Mouse (Mus musculus): ENCODE measurements around the gene Prss57.

Prss57 gene

DNA sequence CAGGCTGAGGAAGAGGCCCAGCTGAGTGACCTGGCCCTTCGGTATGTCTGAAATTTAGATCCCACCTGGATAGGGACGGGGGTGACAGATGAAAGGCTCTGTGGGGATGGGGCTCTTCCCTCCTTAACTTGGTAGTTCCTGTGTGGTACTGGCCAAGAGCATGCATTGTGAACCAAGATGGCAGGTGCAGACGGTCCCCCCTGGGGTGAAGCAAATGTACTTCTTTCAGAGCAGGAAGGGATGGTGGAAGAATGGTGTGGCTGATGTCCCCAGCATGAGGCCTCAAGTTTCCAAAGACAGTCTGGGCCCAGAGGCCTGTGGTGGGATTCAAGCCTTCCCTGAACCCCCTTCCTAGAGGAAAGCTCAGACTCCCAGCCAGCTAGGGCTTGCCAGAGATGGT is 34.9 kb downstream of the Prss57 start:
- no peak for DNase-seq (ENCODE audit: low spot score)

DNA sequence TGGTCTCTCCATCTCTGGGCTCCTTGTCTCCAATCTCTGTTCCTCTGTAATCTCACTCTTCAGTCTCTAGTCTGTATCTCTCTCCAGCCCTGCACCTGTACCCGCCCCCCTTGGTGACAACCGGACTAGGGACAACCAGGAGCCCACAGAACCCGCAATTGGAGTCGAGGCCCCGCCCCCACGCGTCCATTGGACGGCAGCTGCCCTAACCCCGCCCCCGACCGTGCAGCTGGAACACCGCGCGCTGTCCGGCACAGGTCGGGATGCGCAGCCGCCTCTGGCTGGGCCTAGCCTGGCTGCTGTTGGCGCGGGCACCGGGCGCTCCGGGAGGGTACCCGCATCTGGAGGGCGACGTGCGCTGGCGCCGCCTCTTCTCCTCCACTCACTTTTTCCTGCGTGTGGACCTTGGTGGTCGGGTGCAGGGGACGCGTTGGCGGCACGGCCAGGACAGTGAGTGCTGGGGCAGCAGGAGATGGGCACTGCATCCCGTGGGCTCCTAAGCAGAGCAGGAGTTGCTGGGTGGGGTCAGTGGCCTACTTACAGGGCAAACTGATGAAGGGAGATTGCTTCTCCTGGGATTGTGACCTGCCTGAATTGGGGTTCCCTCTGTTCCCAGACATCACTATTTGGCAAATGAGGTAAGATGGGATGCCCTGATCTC is 35.8 kb downstream of the Prss57 start, which contains the start of gene Fgf22:
TSS of gene Fgf22 (plus strand) at position 221 of the 661 bp plus-strand sequence.
- DNase-seq (ENCODE audit: low spot score) = peak; percentile 83

DNA sequence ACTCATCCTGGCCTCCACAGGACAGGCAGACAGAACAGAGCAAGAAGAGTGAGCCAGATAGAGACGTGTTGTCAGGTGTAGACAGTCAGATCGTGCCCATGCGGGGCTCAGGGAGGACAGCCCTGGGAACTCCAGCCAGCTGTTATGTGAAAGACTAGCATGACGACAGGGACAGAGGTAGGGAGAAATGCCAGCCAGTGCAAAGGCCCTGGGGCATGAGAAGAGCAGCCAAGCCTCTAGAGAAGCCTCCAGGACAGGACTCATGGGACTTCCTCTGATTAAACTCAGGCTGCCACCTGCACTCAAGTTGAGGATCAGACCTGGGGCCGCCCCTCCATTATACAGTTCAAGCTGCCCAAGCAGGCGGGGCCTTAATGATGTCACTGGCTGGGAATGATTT is 42.3 kb downstream of the Prss57 start:
- no peak for DNase-seq (ENCODE audit: low spot score)

- DNase-seq (ENCODE audit: low spot score) = no peak
These were observed 44.0 kb downstream of the Prss57 start for GRCm38 (mm10) chr10:79746774-79747151.

- peak; percentile 99 for DNase-seq (ENCODE audit: low spot score)
These were observed 44.6 kb downstream of the Prss57 start, which contains the start of gene Polrmt for GRCm38 (mm10) chr10:79745898-79746773. TSS of gene Polrmt (minus strand) at chr10:79746581.

DNA sequence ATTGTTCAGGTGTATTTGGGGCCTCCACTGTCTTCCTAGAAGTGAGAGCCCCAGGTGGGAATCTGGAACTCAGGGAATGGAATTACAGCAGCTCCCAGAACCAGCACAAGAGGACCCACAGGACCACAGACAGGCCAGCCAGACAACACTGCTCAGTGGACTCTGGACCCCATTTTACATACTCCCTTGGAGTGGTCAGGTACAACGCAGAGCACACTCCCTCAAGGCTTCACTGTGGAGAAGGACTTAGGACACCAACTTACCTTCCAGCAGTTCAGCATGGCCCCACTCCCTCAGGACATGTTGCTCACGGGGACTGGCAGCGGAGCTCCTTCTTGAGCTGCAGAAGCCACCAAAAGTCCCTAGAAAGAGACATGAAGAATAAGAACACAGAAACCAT is 45.4 kb downstream of the Prss57 start:
- DNase-seq (ENCODE audit: low spot score) = no peak

DNA sequence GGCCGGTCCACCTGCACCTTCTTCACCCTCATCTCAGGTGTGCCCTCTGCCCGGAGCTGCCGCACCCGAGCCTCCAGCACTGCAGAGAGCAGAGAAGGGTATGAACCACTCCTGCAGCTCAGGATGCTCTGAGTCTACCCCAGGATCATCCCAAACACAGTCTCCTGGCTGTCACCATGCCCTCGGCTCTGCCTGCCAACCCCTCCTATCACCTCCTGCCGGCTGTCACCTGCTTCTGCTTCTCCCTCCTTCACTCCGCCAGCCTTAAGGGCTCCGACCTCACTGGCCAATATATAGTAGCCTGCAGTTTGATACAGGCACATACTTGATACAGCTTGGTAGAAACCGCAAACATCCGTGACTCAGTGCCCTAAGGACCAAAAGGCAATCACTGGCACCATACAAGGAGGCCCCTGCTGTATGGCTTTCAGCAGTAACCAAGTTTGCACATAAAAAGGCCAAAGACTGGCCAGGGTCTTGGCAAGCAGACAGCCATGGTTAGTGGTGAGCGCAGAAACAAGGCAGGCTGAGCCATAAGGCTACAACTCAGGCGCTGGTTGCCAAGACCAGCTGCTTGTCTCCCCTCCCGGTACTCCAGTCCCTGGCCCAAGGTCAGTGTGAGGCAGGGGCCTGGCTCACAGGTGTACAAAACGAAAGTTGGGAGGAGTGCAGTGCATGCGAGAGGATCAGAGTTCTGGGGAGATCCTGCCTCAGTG is 47.0 kb downstream of the Prss57 start:
- no peak for DNase-seq (ENCODE audit: low spot score)

DNA sequence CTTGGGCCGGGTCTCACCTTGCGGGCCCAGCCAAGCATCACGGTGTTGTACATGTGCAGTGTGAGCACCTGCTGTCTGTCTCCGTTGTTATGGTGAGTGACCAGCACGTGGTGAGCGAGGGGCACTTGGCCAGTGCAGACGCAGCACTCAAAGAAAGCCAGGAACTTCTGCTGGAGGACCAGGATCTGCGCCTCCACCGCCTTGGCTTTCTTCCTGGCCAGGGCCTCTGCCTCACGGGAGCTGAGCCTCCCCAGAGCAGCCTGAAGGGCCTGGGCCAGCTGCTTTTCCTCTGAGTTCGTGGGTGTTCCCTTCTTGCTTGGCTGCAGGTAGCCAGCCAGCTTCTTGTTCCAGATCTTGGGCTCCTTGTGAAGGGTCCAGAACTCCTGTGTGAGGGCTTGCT is 47.6 kb downstream of the Prss57 start:
- DNase-seq (ENCODE audit: low spot score) = no peak

DNA sequence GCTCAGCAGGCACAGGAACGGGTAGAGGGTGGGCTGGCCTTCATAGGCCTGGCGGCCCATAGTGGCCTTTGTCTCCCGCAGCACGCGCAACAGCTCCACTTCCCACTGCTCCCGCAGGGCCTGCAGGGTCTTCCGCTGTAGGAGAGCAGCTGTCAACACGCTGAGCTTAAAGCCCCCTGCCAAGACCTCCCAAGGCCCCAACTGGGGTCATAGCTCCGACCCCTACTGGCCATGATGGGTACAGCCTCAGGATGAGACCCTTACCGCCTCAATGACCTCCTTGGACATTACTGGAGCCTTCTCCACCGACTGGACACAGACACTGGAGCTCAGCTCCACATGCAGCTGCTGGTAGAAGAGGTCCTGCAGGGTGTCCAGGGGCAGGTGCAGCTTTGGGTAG is 49.9 kb downstream of the Prss57 start:
- DNase-seq (ENCODE audit: low spot score) = peak; percentile 37

- DNase-seq (ENCODE audit: low spot score) = no peak
These were observed 51.5 kb downstream of the Prss57 start for GRCm38 (mm10) chr10:79739234-79739633.

GRCm38 (mm10) chr10:79738259-79738658 is 52.5 kb downstream of the Prss57 start:
- DNase-seq (ENCODE audit: low spot score) = peak; percentile 19

- DNase-seq (ENCODE audit: low spot score) = no peak
These were observed 54.1 kb downstream of the Prss57 start for GRCm38 (mm10) chr10:79736706-79737105.

DNA sequence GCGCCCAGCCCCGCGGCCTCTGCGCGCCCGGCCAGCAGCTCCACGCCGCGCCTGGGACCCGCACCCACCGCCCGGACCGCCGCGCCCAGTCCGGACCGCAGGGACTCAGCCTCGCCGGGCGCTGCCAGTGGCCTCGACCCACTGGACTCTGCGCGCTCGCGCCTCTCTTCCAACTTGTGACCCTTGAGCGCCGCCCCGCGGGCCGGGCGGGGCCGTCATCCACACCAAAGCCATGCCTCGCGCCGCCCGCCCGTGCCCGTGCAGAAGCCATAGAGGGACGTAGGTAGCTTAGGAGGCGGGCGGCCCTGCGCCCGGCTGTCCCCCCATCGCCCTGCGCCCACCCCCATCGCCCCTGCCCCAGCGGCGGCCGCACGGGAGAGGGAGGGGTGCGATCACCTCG is 55.4 kb downstream of the Prss57 start:
- DNase-seq (ENCODE audit: low spot score) = peak; percentile 44

DNA sequence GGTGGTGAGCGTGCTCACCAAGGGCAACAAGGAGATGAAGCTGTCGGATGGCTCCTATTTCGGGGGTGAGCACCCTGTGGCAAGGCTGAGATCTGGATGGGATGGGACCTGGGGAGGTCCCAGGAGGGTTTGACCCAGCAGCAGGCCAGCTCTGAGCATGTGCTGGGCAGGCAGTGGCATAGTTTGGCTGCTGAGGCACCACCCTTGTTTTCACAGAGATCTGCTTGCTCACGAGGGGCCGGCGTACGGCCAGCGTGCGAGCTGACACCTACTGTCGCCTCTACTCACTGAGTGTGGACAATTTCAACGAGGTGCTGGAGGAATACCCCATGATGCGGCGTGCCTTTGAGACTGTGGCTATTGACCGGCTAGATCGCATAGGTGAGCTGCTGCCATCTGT is 56.9 kb downstream of the Prss57 start:
- no peak for DNase-seq (ENCODE audit: low spot score)

DNA sequence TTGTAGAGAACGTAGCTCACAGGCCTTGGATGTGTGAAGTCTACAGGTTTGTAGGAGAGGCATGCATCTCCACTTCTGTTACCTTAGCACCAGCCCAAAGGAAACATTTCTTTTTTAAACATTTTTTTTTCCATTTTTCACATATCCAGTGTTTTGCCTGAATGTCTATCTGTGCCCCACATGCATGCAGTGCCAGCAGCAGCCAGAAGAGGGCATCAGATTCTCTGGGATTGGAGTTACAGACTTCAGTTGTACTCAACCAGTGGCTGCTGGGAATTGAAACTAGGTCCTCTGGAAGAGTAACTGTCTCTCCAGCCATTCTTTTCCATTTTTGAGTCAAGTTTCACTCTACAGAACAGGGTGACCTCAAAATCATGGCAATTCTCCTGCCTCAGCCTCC is 58.3 kb downstream of the Prss57 start:
- peak; percentile 40 for DNase-seq (ENCODE audit: low spot score)

All from embryo, embryonic 10.5 days (tissue).